Mouse (Mus musculus) kidney, adult 8-10 months (tissue): ENCODE results near the gene Accsl.

Source experiments
- DNase-seq, 2 experiments: peaks; one replicate each; pipeline ENCODE4 v3.0.0; 2022

Accsl gene

DNA sequence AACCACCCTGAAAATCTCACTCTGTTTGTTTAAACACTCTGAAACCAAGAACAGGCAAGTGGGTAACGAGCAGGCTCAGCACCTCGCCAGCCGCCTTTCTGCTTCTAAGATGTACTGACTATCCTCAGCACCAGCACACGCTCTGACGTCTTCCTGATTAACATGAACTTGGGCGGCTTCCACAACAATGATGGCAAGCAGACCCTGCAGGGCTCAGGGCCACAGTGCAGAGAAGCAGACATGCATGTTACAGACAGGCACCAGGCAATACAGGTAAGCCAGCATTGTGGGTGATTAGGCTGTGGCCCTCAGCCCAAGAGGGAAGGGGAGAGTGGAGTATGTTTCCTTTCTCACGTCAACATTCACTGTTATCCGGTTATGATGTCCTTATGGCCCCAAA, 61.5 kb downstream of the Accsl start:
- no peak for DNase-seq

- no peak for DNase-seq
Measured at GRCm38 (mm10) chr2:93806487-93807201, 62.3 kb downstream of the Accsl start.

- no peak for DNase-seq
Measured at GRCm38 (mm10) chr2:93805523-93805922, 63.4 kb downstream of the Accsl start.
